Mouse (Mus musculus): Measurements from ENCODE around the gene Cep170b. TPM values are rescaled to one million over a fixed set of nuclear protein-coding genes. Genes with fewer than 3 reads are reported as not detected.

The Cep170b gene
- polyA plus RNA-seq, 1 experiment = 28.8 TPM

GRCm38 (mm10) chr12:112688458-112688857 lies 31.8 kb upstream of the Cep170b start:
- no peak overlapping the region for H3K4me3 ChIP-seq (ENCODE audit: control insufficient read depth, low read depth, low read length)
- H3K36me3 ChIP-seq (ENCODE audit: control insufficient read depth, insufficient read depth, low read length) = no peaks in the 10 kb centered on the region
- no peaks in the 10 kb centered on the region for H3K27me3 ChIP-seq (ENCODE audit: control insufficient read depth, insufficient read depth, low read length)
- H3K4me1 ChIP-seq (ENCODE audit: control insufficient read depth, insufficient read depth, low read length) = peaks cover 8% of the 10 kb centered on the region
- H3K27ac ChIP-seq (ENCODE audit: control insufficient read depth, insufficient read depth, low read depth, low read length) = no peak overlapping the region
- TF ChIP-seq CTCF (IDR thresholded peaks at IDR 0.05; ENCODE audit: control insufficient read depth, insufficient read depth, insufficient replicate concordance, low read depth, low read length) (no peak), POLR2A (IDR thresholded peaks at IDR 0.05; ENCODE audit: control insufficient read depth, low read depth, low read length) (no peak)

GRCm38 (mm10) chr12:112693185-112694126 lies 26.8 kb upstream of the Cep170b start:
- peaks cover 11% of the 10 kb centered on the region for H3K4me1 ChIP-seq (ENCODE audit: control insufficient read depth, insufficient read depth, low read length)
- H3K27ac ChIP-seq (ENCODE audit: control insufficient read depth, insufficient read depth, low read depth, low read length) = peak overlapping the region; percentile 72
- H3K4me3 ChIP-seq (ENCODE audit: control insufficient read depth, low read depth, low read length) = peak overlapping the region; percentile 86
- peak; percentile 98 for TF ChIP-seq POLR2A (IDR thresholded peaks at IDR 0.05; ENCODE audit: control insufficient read depth, low read depth, low read length)
- TF ChIP-seq CTCF (IDR thresholded peaks at IDR 0.05; ENCODE audit: control insufficient read depth, insufficient read depth, insufficient replicate concordance, low read depth, low read length) = no peak
- H3K36me3 ChIP-seq (ENCODE audit: control insufficient read depth, insufficient read depth, low read length) = no peaks in the 10 kb centered on the region
- H3K27me3 ChIP-seq (ENCODE audit: control insufficient read depth, insufficient read depth, low read length) = no peaks in the 10 kb centered on the region

GRCm38 (mm10) chr12:112694127-112694475 lies 26.2 kb upstream of the Cep170b start:
- Histone ChIP-seq H3K4me3 (ENCODE audit: control insufficient read depth, low read depth, low read length) (peak overlapping the region; percentile 86; the same call in 1 of the 2 replicates), H3K27ac (ENCODE audit: control insufficient read depth, insufficient read depth, low read depth, low read length) (no peak overlapping the region), H3K4me1 (ENCODE audit: control insufficient read depth, insufficient read depth, low read length) (peaks cover 11% of the 10 kb centered on the region), H3K36me3 (ENCODE audit: control insufficient read depth, insufficient read depth, low read length) (no peaks in the 10 kb centered on the region), H3K27me3 (ENCODE audit: control insufficient read depth, insufficient read depth, low read length) (no peaks in the 10 kb centered on the region)
- no peak for TF ChIP-seq CTCF (IDR thresholded peaks at IDR 0.05; ENCODE audit: control insufficient read depth, insufficient read depth, insufficient replicate concordance, low read depth, low read length)
- TF ChIP-seq POLR2A (IDR thresholded peaks at IDR 0.05; ENCODE audit: control insufficient read depth, low read depth, low read length) = no peak

- Histone ChIP-seq H3K4me1 (ENCODE audit: control insufficient read depth, insufficient read depth, low read length) (peaks cover 9% of the 10 kb centered on the region), H3K27ac (ENCODE audit: control insufficient read depth, insufficient read depth, low read depth, low read length) (no peak overlapping the region), H3K27me3 (ENCODE audit: control insufficient read depth, insufficient read depth, low read length) (no peaks in the 10 kb centered on the region), H3K4me3 (ENCODE audit: control insufficient read depth, low read depth, low read length) (no peak overlapping the region), H3K36me3 (ENCODE audit: control insufficient read depth, insufficient read depth, low read length) (no peaks in the 10 kb centered on the region)
- TF ChIP-seq POLR2A (IDR thresholded peaks at IDR 0.05; ENCODE audit: control insufficient read depth, low read depth, low read length) = no peak
- TF ChIP-seq CTCF (IDR thresholded peaks at IDR 0.05; ENCODE audit: control insufficient read depth, insufficient read depth, insufficient replicate concordance, low read depth, low read length) = no peak
Measured at GRCm38 (mm10) chr12:112696806-112697425, 23.3 kb upstream of the Cep170b start.

- Histone ChIP-seq H3K27ac (ENCODE audit: control insufficient read depth, insufficient read depth, low read depth, low read length) (no peak overlapping the region), H3K4me1 (ENCODE audit: control insufficient read depth, insufficient read depth, low read length) (no peaks in the 10 kb centered on the region), H3K4me3 (ENCODE audit: control insufficient read depth, low read depth, low read length) (peak overlapping the region; percentile 32), H3K27me3 (ENCODE audit: control insufficient read depth, insufficient read depth, low read length) (no peaks in the 10 kb centered on the region), H3K36me3 (ENCODE audit: control insufficient read depth, insufficient read depth, low read length) (no peaks in the 10 kb centered on the region)
- TF ChIP-seq POLR2A (IDR thresholded peaks at IDR 0.05; ENCODE audit: control insufficient read depth, low read depth, low read length) = no peak
- TF ChIP-seq CTCF (IDR thresholded peaks at IDR 0.05; ENCODE audit: control insufficient read depth, insufficient read depth, insufficient replicate concordance, low read depth, low read length) = no peak
Measured at GRCm38 (mm10) chr12:112700522-112700921, 19.7 kb upstream of the Cep170b start.

- Histone ChIP-seq H3K4me3 (ENCODE audit: control insufficient read depth, low read depth, low read length) (no peak overlapping the region), H3K27ac (ENCODE audit: control insufficient read depth, insufficient read depth, low read depth, low read length) (no peak overlapping the region), H3K27me3 (ENCODE audit: control insufficient read depth, insufficient read depth, low read length) (no peaks in the 10 kb centered on the region), H3K36me3 (ENCODE audit: control insufficient read depth, insufficient read depth, low read length) (no peaks in the 10 kb centered on the region), H3K4me1 (ENCODE audit: control insufficient read depth, insufficient read depth, low read length) (peaks cover 2% of the 10 kb centered on the region)
- TF ChIP-seq POLR2A (IDR thresholded peaks at IDR 0.05; ENCODE audit: control insufficient read depth, low read depth, low read length) = no peak
- TF ChIP-seq CTCF (IDR thresholded peaks at IDR 0.05; ENCODE audit: control insufficient read depth, insufficient read depth, insufficient replicate concordance, low read depth, low read length) = no peak
Measured at GRCm38 (mm10) chr12:112702374-112703320, 17.6 kb upstream of the Cep170b start.

Measured in testis, adult 2 months (tissue).